Mouse (Mus musculus) limb, embryonic 12.5 days (tissue): ENCODE data around the gene Cttnbp2. TPM values are rescaled to one million over a fixed set of nuclear protein-coding genes. Genes with fewer than 3 reads are reported as not detected.

Source experiments
- ATAC-seq: fragments of 200-750 bp; cut with Nextera tagmentation; 2 replicates; pipeline ENCODE4 v1.8.0; 2017; ENCODE audit warnings: low read depth, moderate TSS enrichment; ENCODE audit not compliant: insufficient number of reproducible peaks, insufficient read depth, low FRiP score, low TSS enrichment
- H3K27ac ChIP-seq: fragments of 300-500 bp; sonication (generic); 2 replicates; pipeline ENCODE4 v1.5.1; 2016; ENCODE audit warnings: mild to moderate bottlenecking, moderate library complexity
- H3K27me3 ChIP-seq: fragments of 300-500 bp; sonication (generic); 2 replicates; pipeline ENCODE4 v1.6.1; 2016; ENCODE audit warnings: mild to moderate bottlenecking, moderate library complexity
- H3K36me3 ChIP-seq: fragments of 300-500 bp; sonication (generic); 2 replicates; pipeline ENCODE4 v1.6.1; 2016; ENCODE audit warnings: mild to moderate bottlenecking, moderate library complexity
- H3K4me1 ChIP-seq: fragments of 300-500 bp; sonication (generic); replicated peaks from 2 replicates; pipeline ENCODE4 v1.6.1; 2016
- H3K4me2 ChIP-seq: fragments of 300-500 bp; sonication (generic); 2 replicates; pipeline ENCODE4 v1.6.1; 2016; ENCODE audit warnings: mild to moderate bottlenecking, moderate library complexity
- H3K4me3 ChIP-seq: fragments of 300-500 bp; sonication (generic); replicated peaks from 2 replicates; pipeline ENCODE4 v1.5.1; 2016; ENCODE audit warnings: mild to moderate bottlenecking
- H3K9ac ChIP-seq: fragments of 300-500 bp; sonication (generic); replicated peaks from 2 replicates; pipeline ENCODE4 v1.6.1; 2016; ENCODE audit warnings: mild to moderate bottlenecking, moderate library complexity
- H3K9me3 ChIP-seq: fragments of 300-500 bp; sonication (generic); 2 replicates; pipeline ENCODE4 v1.6.1; 2016; ENCODE audit warnings: mild to moderate bottlenecking, moderate library complexity
- WGBS: fragments of 180-500 bp; shearing (Covaris S2); methylation state at CpG from one replicate; pipeline ENCODE4 v1.1.7; 2016; 5-methylcytosine and 5-hydroxymethylcytosine counted together
- polyA plus RNA-seq: library from polyadenylated mRNA; unstranded; fragments of >200 nt; fragmentation: Nextera tagmentation; extraction: Ambion mirVana; gene quantifications from 2 replicates; pipeline ENCODE4 v1.2.1, GENCODE M21; 2016

Gene Cttnbp2
- polyA plus RNA-seq, 1 experiment from 2014 or later = 22.7 TPM

DNA sequence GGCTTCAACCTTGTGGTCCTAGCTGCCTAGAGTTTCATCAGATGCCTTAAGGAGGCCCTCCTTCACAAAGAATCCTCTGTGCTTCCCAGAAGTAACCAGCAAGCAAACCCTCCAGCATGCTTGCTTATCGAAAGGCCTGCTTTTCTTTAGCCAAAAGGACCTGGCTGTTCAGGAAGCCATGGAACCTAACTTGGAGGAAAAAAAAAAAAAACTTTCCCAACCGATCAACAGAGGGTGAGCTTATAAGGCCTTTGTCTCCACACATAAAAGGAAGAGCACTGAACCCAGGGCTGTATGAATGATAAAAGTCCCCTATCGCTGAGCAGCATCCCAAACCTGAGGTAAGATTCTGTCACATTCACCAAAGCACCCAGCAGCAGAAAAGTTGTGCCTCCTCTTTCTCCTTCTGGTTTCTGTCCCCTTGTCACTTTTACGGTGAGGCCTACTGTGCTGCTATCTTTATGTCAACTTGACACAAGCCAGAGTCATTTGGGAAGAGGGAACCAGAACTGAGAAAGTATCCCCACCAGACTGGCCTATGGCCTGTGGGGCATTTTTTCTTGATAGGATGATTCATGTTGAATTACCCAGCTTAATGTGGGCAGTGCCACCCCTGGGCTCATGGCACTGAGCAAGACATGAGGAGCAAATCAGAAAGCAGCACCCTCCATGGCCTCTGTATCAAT is 78.4 kb downstream of the Cttnbp2 start:
- Histone ChIP-seq H3K4me3 (no peak overlapping the region), H3K27ac (0 out of 2 replicates have a peak overlapping the region, but pooled peaks have one; percentile 8), H3K36me3 (peaks cover 14% of the 10 kb centered on the region; the same call in 1 of the 2 replicates), H3K27me3 (no peaks in the 10 kb centered on the region), H3K9ac (no peak overlapping the region), H3K9me3 (no peaks in the 10 kb centered on the region), H3K4me1 (no peaks in the 10 kb centered on the region), H3K4me2 (no peak overlapping the region)
- no peak for ATAC-seq
- 24% methylated on average over 4 of the region's 4 CpGs for WGBS

DNA sequence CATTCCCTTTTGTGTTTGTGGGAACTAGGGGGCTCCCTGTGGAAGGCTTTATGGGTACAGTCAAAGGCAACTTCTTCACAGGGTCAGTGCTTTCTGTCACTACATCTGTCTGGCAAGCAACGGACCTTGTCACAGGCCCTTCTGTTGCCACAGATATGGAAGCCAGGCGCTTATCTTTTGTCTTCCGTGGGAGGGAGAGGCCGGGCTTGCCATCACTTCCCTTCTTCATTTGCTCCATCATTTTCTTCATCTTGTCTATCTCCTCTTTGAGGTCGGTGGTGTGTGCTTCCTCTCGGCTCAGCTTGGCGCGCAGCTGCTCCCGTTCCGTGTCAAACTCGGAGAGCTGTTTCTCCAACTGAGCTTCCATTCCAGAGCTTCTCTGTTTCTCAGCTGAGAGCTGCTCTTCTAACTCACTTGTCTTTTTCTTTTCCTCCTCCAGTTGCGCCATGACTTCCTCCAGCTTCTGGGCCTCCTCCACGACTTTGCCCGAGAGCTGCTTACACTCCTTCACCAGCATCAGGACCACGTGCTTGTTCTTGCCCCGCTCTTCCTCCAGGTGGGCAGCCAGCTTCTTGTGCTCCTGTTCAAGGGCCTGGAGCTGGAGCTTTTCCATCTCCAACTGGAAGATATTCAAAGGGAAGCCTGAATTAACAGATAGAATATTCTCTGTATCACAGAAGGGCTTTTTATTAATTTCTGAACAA is 79.7 kb downstream of the Cttnbp2 start:
- no peaks in the 10 kb centered on the region for H3K9me3 ChIP-seq
- 90% methylated on average over 16 of the region's 16 CpGs for WGBS
- peaks cover 14% of the 10 kb centered on the region; the same call in 1 of the 2 replicates for H3K36me3 ChIP-seq
- H3K9ac ChIP-seq = no peak overlapping the region
- H3K4me2 ChIP-seq = no peak overlapping the region
- no peaks in the 10 kb centered on the region for H3K4me1 ChIP-seq
- no peak overlapping the region for H3K27ac ChIP-seq
- H3K4me3 ChIP-seq = no peak overlapping the region
- no peak for ATAC-seq
- no peaks in the 10 kb centered on the region for H3K27me3 ChIP-seq

DNA sequence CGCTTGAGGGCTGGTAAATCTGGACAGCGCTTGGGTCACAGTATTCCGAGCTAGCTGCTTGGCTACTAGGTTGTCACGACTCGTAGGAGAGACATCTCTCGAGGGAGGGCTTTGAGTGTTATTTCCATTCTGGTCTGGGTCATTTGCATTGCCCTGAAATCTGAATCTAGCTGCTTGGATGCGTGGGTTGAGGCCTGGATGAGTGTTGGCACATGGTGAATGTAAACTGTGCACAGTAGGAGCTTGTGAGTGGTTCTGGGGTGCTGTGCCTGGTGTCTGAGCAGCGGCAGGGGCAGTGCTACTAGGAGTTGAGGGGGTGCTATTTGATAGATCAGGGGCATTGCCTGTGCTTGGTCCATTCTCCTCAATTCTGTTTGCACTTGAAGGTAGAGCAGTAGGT is 80.3 kb downstream of the Cttnbp2 start:
- Histone ChIP-seq H3K27ac (no peak overlapping the region), H3K27me3 (no peaks in the 10 kb centered on the region), H3K36me3 (peaks cover 14% of the 10 kb centered on the region; the same call in 1 of the 2 replicates), H3K4me2 (no peak overlapping the region), H3K4me1 (no peaks in the 10 kb centered on the region), H3K9ac (no peak overlapping the region), H3K9me3 (no peaks in the 10 kb centered on the region), H3K4me3 (no peak overlapping the region)
- 90% methylated on average over 8 of the region's 8 CpGs for WGBS
- ATAC-seq = no peak

DNA sequence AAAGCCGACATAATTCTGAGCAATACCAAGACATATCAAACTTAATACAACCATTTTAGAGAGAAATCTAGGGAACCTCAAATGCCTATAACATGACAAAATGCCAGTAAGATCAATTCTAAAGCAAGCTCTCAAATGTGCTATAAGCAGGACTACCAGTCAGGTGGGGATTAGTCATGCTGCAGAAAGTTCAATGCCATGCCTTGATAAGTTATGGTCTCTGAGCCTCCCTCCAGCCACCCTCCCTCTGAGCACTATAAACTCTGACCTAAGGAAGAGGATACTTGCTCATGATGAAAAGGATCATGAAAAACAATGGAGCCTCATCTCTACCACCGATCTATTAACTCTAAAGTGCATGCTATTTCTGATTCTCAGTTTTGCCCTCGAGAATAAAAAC is 82.3 kb downstream of the Cttnbp2 start:
- no peaks in the 10 kb centered on the region for H3K27me3 ChIP-seq
- no peaks in the 10 kb centered on the region for H3K9me3 ChIP-seq
- H3K4me1 ChIP-seq = no peaks in the 10 kb centered on the region
- no peak overlapping the region for H3K4me3 ChIP-seq
- H3K4me2 ChIP-seq = no peak overlapping the region
- H3K36me3 ChIP-seq = peaks cover 14% of the 10 kb centered on the region; the same call in 1 of the 2 replicates
- no peak for ATAC-seq
- WGBS = 87% methylated on average over 3 of the region's 3 CpGs
- H3K9ac ChIP-seq = no peak overlapping the region
- H3K27ac ChIP-seq = no peak overlapping the region

DNA sequence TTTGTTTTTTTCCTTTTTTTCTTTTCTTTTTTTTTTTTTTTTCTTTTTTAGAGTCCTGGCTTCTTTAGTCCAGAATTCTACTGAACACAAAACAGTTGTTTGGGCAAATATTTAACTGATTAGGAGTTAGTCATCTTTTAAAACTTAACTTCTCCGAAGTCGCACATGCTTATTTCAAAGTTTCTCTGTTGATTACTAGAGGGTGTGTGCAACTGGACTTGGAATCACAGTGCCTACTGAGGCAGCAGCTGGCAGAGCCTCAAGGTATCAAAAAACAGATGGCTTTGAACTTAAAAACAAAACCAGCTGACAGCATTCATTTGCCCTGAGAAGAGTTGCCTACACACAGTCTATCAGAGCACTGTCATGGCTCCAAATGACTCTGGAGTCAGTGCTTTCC is 82.8 kb downstream of the Cttnbp2 start:
- Histone ChIP-seq H3K4me2 (no peak overlapping the region), H3K27me3 (no peaks in the 10 kb centered on the region), H3K4me1 (no peaks in the 10 kb centered on the region), H3K36me3 (peaks cover 14% of the 10 kb centered on the region; the same call in 1 of the 2 replicates), H3K4me3 (no peak overlapping the region), H3K9me3 (no peaks in the 10 kb centered on the region), H3K27ac (no peak overlapping the region), H3K9ac (no peak overlapping the region)
- 63% methylated on average over 2 of the region's 2 CpGs for WGBS
- ATAC-seq = no peak

DNA sequence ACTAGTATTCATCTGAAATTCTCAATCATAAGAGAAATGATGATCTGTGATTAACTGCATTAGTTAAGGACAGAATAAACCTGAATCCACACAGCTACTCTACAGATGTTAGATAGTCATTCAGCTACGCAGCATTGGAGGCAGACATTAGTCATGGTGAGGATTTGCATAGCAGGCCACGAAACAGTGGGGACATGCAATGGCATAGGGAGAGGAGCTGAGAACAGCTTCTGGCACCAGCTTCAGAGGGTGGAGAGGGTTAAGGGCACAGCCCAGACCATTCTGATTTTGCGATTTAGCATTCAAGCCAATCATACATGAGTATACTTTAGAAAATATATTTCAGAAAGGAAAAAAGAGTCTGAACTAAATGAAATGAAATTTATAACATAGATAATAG is 84.6 kb downstream of the Cttnbp2 start:
- no peak overlapping the region for H3K4me3 ChIP-seq
- H3K27ac ChIP-seq = no peak overlapping the region
- no peaks in the 10 kb centered on the region for H3K4me1 ChIP-seq
- ATAC-seq = no peak
- H3K9ac ChIP-seq = no peak overlapping the region
- H3K36me3 ChIP-seq = peaks cover 14% of the 10 kb centered on the region; the same call in 1 of the 2 replicates
- H3K9me3 ChIP-seq = no peaks in the 10 kb centered on the region
- 84% methylated on average over 3 of the region's 3 CpGs for WGBS
- no peaks in the 10 kb centered on the region for H3K27me3 ChIP-seq
- H3K4me2 ChIP-seq = no peak overlapping the region

DNA sequence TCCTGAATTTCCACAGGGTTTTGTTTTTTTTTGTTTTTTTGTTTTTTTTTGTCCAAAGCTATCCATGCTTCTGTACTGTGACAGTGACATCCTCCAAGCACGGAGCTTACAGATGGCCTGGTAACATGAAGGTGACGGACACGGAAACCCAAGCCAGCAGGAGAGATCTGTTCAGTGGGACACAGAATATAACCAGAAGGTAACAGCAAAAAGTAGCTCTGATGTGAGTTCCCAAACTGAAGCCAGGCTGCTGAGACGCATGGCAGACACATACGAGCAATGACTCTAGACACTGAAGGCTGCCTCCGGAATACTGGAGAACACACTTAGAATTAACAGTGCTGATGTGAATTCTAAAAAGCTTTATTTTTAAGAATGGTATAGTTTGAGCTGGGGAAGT is 89.8 kb downstream of the Cttnbp2 start:
- Histone ChIP-seq H3K4me3 (no peak overlapping the region), H3K4me2 (no peak overlapping the region), H3K27ac (no peak overlapping the region), H3K27me3 (no peaks in the 10 kb centered on the region), H3K9ac (no peak overlapping the region), H3K9me3 (no peaks in the 10 kb centered on the region), H3K36me3 (no peaks in the 10 kb centered on the region), H3K4me1 (peaks cover 6% of the 10 kb centered on the region; the same call in 1 of the 2 replicates)
- WGBS = 88% methylated on average over 6 of the region's 6 CpGs
- no peak for ATAC-seq

DNA sequence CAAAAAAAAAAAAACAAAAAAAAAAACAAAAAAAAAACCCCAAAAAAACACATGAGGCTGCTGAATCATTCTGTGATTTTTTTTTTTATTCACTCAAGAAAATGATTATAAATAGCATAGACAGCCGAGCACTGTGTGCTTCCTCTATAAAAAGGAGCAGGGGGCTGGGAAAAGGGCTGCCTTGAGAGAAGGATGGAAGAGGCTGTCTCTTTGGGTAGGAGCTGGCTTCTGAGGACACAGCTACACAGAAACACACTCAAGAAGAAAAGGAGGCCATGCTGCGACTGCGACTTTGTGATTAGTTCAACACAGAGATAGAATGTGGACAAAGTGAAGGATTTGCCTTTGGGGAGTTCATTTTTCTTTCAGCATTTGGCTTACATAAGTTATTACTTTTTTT is 90.3 kb downstream of the Cttnbp2 start:
- no peak overlapping the region for H3K9ac ChIP-seq
- no peak for ATAC-seq
- no peaks in the 10 kb centered on the region for H3K27me3 ChIP-seq
- H3K4me1 ChIP-seq = peaks cover 6% of the 10 kb centered on the region; the same call in 1 of the 2 replicates
- WGBS = 71% methylated on average over 3 of the region's 3 CpGs
- no peak overlapping the region for H3K27ac ChIP-seq
- no peak overlapping the region for H3K4me3 ChIP-seq
- H3K9me3 ChIP-seq = no peaks in the 10 kb centered on the region
- H3K36me3 ChIP-seq = 0 out of 2 replicates have a peak, but pooled peaks cover under 1% of the 10 kb centered on the region
- H3K4me2 ChIP-seq = no peak overlapping the region

DNA sequence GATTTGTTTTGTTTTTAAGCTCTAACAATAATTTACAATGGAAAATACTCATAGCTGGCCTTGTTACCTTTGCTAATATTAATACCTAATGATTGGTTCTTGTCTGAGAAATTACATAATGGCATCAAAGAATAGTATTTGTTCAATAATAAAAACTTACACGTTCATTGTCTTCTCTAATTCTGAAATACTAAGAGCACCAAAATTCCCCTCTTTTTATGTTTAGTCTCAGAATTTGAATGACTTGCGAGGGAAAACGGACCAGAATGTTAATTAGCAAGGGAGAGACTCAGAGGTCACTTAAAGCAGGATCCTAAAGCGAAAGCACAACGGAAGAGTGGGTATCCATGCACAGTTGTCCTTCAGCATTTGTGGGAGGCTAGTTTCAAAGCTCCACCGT is 91.5 kb downstream of the Cttnbp2 start:
- no peak for ATAC-seq
- Histone ChIP-seq H3K27ac (no peak overlapping the region), H3K4me3 (no peak overlapping the region), H3K4me2 (no peak overlapping the region), H3K27me3 (no peaks in the 10 kb centered on the region), H3K9ac (no peak overlapping the region), H3K4me1 (peaks cover 6% of the 10 kb centered on the region; the same call in 1 of the 2 replicates), H3K9me3 (no peaks in the 10 kb centered on the region), H3K36me3 (0 out of 2 replicates have a peak, but pooled peaks cover 4% of the 10 kb centered on the region)
- WGBS = 77% methylated on average over 6 of the region's 6 CpGs

DNA sequence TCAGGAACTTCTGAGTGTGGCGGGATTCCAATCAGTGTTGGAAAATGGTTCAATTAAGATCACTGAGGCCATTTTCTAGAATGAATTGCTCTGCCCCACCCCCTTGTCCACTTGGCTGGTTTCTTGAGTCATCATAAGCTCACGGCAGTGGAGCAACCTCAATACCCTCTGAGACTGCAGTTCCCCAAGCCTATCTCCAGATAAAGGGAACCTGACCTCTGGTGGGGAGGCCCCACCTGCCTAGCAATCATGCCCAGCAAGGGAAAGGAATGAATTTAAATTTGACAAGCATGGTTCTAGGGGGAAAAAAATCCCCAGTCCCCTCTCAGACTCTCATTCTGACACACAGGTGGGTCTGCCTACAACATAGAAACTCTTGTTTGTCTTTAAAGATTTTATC is 93.1 kb downstream of the Cttnbp2 start:
- Histone ChIP-seq H3K27ac (no peak overlapping the region), H3K4me3 (no peak overlapping the region), H3K4me1 (peaks cover 6% of the 10 kb centered on the region; the same call in 1 of the 2 replicates), H3K4me2 (no peak overlapping the region), H3K9me3 (no peaks in the 10 kb centered on the region), H3K27me3 (no peaks in the 10 kb centered on the region), H3K9ac (no peak overlapping the region), H3K36me3 (0 out of 2 replicates have a peak, but pooled peaks cover 4% of the 10 kb centered on the region)
- 85% methylated on average over 2 of the region's 2 CpGs for WGBS
- no peak for ATAC-seq

DNA sequence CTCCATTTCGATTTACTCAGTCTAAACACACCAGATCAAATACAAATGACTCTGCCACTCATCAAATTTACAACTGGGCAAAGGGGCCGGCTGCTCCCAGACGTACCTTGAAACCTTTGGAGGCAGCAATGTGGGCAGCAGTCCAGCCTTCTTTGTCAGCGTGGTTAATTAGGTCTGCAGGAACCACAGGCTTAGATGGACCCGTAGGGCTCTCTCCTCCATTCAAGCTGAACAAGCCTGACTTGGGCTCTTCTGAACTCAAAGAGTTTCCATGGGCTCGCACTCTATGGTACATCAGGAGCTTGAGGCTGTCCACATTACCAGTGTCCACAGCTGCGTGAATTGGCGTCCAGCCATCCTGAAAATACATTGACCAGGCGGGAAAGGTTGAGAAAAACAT is 94.0 kb downstream of the Cttnbp2 start:
- WGBS = 55% methylated on average over 9 of the region's 9 CpGs
- Histone ChIP-seq H3K9ac (no peak overlapping the region), H3K36me3 (0 out of 2 replicates have a peak, but pooled peaks cover 4% of the 10 kb centered on the region), H3K4me1 (peaks cover 6% of the 10 kb centered on the region; the same call in 1 of the 2 replicates), H3K4me2 (no peak overlapping the region), H3K4me3 (no peak overlapping the region), H3K27ac (no peak overlapping the region), H3K9me3 (no peaks in the 10 kb centered on the region), H3K27me3 (no peaks in the 10 kb centered on the region)
- ATAC-seq = no peak
